Mouse (Mus musculus): ENCODE measurements around the gene Zmynd8.

The Zmynd8 gene

GRCm38 (mm10) chr2:165757799-165758198, 141.0 kb downstream of the Zmynd8 start:
- in situ Hi-C loops (cut with MboI, MseI) = no loop called here

GRCm38 (mm10) chr2:165752704-165753103, 146.1 kb downstream of the Zmynd8 start:
- in situ Hi-C loops (cut with MboI, MseI) = no loop called here

- in situ Hi-C loops (cut with MboI, MseI) = no loop called here
These were observed 147.7 kb downstream of the Zmynd8 start for GRCm38 (mm10) chr2:165751068-165751467.

- in situ Hi-C loops (cut with MboI, MseI) = no loop called here
These were observed 150.4 kb downstream of the Zmynd8 start for GRCm38 (mm10) chr2:165748426-165748825.

GRCm38 (mm10) chr2:165747975-165748374, 150.8 kb downstream of the Zmynd8 start:
- in situ Hi-C loops (cut with MboI, MseI) = no loop called here

GRCm38 (mm10) chr2:165745306-165746098, 153.3 kb downstream of the Zmynd8 start:
- in situ Hi-C loops (cut with MboI, MseI) = no loop called here

GRCm38 (mm10) chr2:165742210-165742786, 156.5 kb downstream of the Zmynd8 start:
- in situ Hi-C loops (cut with MboI, MseI) = no loop called here

GRCm38 (mm10) chr2:165741526-165742050, 157.2 kb downstream of the Zmynd8 start:
- in situ Hi-C loops (cut with MboI, MseI) = no loop called here

GRCm38 (mm10) chr2:165740982-165741381, 157.8 kb downstream of the Zmynd8 start:
- in situ Hi-C loops (cut with MboI, MseI) = no loop called here

GRCm38 (mm10) chr2:165740381-165740780, 158.4 kb downstream of the Zmynd8 start:
- in situ Hi-C loops (cut with MboI, MseI) = no loop called here

GRCm38 (mm10) chr2:165736297-165736696, 162.5 kb downstream of the Zmynd8 start:
- in situ Hi-C loops (cut with MboI, MseI) = no loop called here
